Mouse (Mus musculus): ENCODE results near the gene Bank1. TPM values are rescaled to one million over a fixed set of nuclear protein-coding genes. Genes with fewer than 3 reads are reported as not detected.

Bank1 gene
- 1.0 and 1.2 TPM in 2 replicates for polyA plus RNA-seq (2015; fragmentation: Nextera tagmentation; extraction: Ambion mirVana)

GRCm38 (mm10) chr3:136325783-136326182 is at the start of gene Bank1:
Bank1 (minus strand) TSS chr3:136326066.
- Histone ChIP-seq H3K9me3 (ENCODE audit: control insufficient read depth) (no peaks in the 10 kb centered on the region), H3K4me1 (replicated peaks; ENCODE audit: control insufficient read depth, insufficient read depth, low read length) (no peaks in the 10 kb centered on the region), H3K36me3 (ENCODE audit: control insufficient read depth, insufficient read depth) (no peaks in the 10 kb centered on the region), H3K4me2 (replicated peaks; ENCODE audit: low read depth) (no peak within 1 kb of the TSS), H3K27ac (ENCODE audit: low read depth, low read length) (no peak within 1 kb of the TSS), H3K27me3 (replicated peaks; ENCODE audit: control insufficient read depth, insufficient read depth, low read length) (no peaks in the 10 kb centered on the region), H3K9ac (ENCODE audit: low read depth, low read length) (no peak within 1 kb of the TSS), H3K4me3 (ENCODE audit: low read depth, low read length) (no peak within 1 kb of the TSS)
- ATAC-seq: no peak
- TF ChIP-seq CTCF (IDR thresholded peaks at IDR 0.05; ENCODE audit: low read depth): no peak
- WGBS: 84% methylated on average over 5 of the region's 5 CpGs

GRCm38 (mm10) chr3:136369916-136370315 is 44.0 kb upstream of the Bank1 start:
- no peak for ATAC-seq
- Histone ChIP-seq H3K4me2 (replicated peaks; ENCODE audit: low read depth) (no peak overlapping the region), H3K36me3 (ENCODE audit: control insufficient read depth, insufficient read depth) (no peaks in the 10 kb centered on the region), H3K27ac (ENCODE audit: low read depth, low read length) (no peak overlapping the region), H3K9me3 (ENCODE audit: control insufficient read depth) (no peaks in the 10 kb centered on the region), H3K27me3 (replicated peaks; ENCODE audit: control insufficient read depth, insufficient read depth, low read length) (no peaks in the 10 kb centered on the region), H3K4me3 (ENCODE audit: low read depth, low read length) (no peak overlapping the region), H3K9ac (ENCODE audit: low read depth, low read length) (no peak overlapping the region), H3K4me1 (replicated peaks; ENCODE audit: control insufficient read depth, insufficient read depth, low read length) (no peaks in the 10 kb centered on the region)
- no peak for TF ChIP-seq CTCF (IDR thresholded peaks at IDR 0.05; ENCODE audit: low read depth)
- 79% methylated on average over 11 of the region's 11 CpGs for WGBS

DNA sequence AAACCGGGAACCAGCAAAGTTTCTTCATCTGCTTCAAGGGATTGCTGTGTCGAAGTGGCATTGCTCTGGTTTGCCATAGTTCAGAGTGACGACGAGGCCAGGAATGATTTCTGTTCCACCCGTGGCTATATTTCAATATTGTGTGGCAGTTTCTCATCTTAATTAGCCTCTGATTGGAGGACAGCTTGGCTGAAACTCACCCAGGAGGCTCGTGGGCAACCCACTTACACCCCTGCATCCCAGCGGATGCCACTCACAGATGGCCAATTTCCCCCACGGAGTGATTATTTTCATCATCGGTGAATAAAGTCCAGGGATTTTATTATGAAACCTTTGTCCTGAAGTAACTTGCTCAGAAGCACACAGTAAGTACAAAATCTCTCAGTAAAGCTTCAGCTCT is 43.6 kb upstream of the Bank1 start:
- no peak for ATAC-seq
- TF ChIP-seq CTCF (IDR thresholded peaks at IDR 0.05; ENCODE audit: low read depth): no peak
- no peaks in the 10 kb centered on the region for H3K4me1 ChIP-seq (replicated peaks; ENCODE audit: control insufficient read depth, insufficient read depth, low read length)
- no peaks in the 10 kb centered on the region for H3K36me3 ChIP-seq (ENCODE audit: control insufficient read depth, insufficient read depth)
- H3K27ac ChIP-seq (ENCODE audit: low read depth, low read length): no peak overlapping the region
- no peak overlapping the region for H3K4me2 ChIP-seq (replicated peaks; ENCODE audit: low read depth)
- no peaks in the 10 kb centered on the region for H3K27me3 ChIP-seq (replicated peaks; ENCODE audit: control insufficient read depth, insufficient read depth, low read length)
- 83% methylated on average over 9 of the region's 9 CpGs for WGBS
- H3K4me3 ChIP-seq (ENCODE audit: low read depth, low read length): no peak overlapping the region
- H3K9me3 ChIP-seq (ENCODE audit: control insufficient read depth): no peaks in the 10 kb centered on the region
- H3K9ac ChIP-seq (ENCODE audit: low read depth, low read length): no peak overlapping the region

- no peaks in the 10 kb centered on the region for H3K27me3 ChIP-seq (replicated peaks; ENCODE audit: control insufficient read depth, insufficient read depth, low read length)
- H3K9ac ChIP-seq (ENCODE audit: low read depth, low read length): no peak overlapping the region
- no peak overlapping the region for H3K4me2 ChIP-seq (replicated peaks; ENCODE audit: low read depth)
- H3K4me3 ChIP-seq (ENCODE audit: low read depth, low read length): no peak overlapping the region
- no peak overlapping the region for H3K27ac ChIP-seq (ENCODE audit: low read depth, low read length)
- no peaks in the 10 kb centered on the region for H3K9me3 ChIP-seq (ENCODE audit: control insufficient read depth)
- H3K4me1 ChIP-seq (replicated peaks; ENCODE audit: control insufficient read depth, insufficient read depth, low read length): no peaks in the 10 kb centered on the region
- 72% methylated on average over 4 of the region's 4 CpGs for WGBS
- TF ChIP-seq CTCF (IDR thresholded peaks at IDR 0.05; ENCODE audit: low read depth): no peak
- ATAC-seq: no peak
- no peaks in the 10 kb centered on the region for H3K36me3 ChIP-seq (ENCODE audit: control insufficient read depth, insufficient read depth)
These were observed 42.7 kb upstream of the Bank1 start for GRCm38 (mm10) chr3:136368505-136368999.

DNA sequence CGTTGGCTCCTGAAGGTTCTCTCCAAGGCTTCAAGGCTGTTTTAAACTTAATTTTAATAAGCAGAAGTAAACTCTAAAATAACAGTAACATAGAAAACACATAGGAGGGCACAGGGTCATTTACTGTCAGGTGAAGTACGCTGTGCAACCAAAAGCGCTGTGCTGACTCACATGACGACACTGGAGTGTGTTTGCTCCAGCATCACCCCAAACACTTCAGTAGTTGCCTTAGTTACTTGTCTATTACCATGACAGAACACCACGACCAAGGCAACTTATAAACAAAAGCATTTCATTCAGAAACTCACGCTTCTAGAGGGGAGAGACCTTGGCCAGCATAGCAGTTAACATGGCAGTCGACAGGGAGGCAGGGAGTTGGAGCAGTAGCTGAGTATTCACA is 23.8 kb upstream of the Bank1 start:
- TF ChIP-seq CTCF (IDR thresholded peaks at IDR 0.05; ENCODE audit: low read depth): no peak
- WGBS: 73% methylated on average over 7 of the region's 7 CpGs

DNA sequence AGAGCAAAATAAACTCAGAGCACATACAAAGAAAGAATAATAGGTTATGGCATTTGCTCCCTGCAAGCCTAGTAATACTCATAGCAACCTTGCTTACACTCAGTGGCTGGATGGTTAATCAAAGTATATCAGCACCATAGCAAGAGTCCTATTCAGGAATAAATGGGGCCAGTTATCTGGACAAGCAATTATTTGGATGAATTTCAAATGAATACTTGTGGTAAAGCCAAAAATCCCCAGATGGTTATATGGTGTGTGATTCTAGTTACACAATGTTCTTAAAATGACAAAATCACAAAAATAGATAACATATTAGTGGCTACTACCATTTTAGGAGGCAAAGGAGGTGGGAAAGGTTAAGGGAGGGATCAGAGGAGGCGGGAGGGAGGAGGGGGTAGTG is 22.7 kb upstream of the Bank1 start:
- Histone ChIP-seq H3K9me3 (ENCODE audit: control insufficient read depth) (no peaks in the 10 kb centered on the region), H3K36me3 (ENCODE audit: control insufficient read depth, insufficient read depth) (no peaks in the 10 kb centered on the region), H3K27ac (ENCODE audit: low read depth, low read length) (no peak overlapping the region), H3K4me2 (replicated peaks; ENCODE audit: low read depth) (no peak overlapping the region), H3K4me1 (replicated peaks; ENCODE audit: control insufficient read depth, insufficient read depth, low read length) (no peaks in the 10 kb centered on the region), H3K9ac (ENCODE audit: low read depth, low read length) (no peak overlapping the region), H3K4me3 (ENCODE audit: low read depth, low read length) (no peak overlapping the region), H3K27me3 (replicated peaks; ENCODE audit: control insufficient read depth, insufficient read depth, low read length) (no peaks in the 10 kb centered on the region)
- TF ChIP-seq CTCF (IDR thresholded peaks at IDR 0.05; ENCODE audit: low read depth): no peak
- WGBS: 54% methylated on average over 1 of the region's 1 CpGs
- ATAC-seq: no peak

More for the DNA sequence above, 23.8 kb upstream of the Bank1 start:
- Histone ChIP-seq H3K4me2 (replicated peaks; ENCODE audit: low read depth) (no peak overlapping the region), H3K9me3 (ENCODE audit: control insufficient read depth) (no peaks in the 10 kb centered on the region), H3K27ac (ENCODE audit: low read depth, low read length) (no peak overlapping the region), H3K27me3 (replicated peaks; ENCODE audit: control insufficient read depth, insufficient read depth, low read length) (no peaks in the 10 kb centered on the region), H3K4me1 (replicated peaks; ENCODE audit: control insufficient read depth, insufficient read depth, low read length) (no peaks in the 10 kb centered on the region), H3K9ac (ENCODE audit: low read depth, low read length) (no peak overlapping the region), H3K36me3 (ENCODE audit: control insufficient read depth, insufficient read depth) (no peaks in the 10 kb centered on the region), H3K4me3 (ENCODE audit: low read depth, low read length) (no peak overlapping the region)
- no peak for ATAC-seq

DNA sequence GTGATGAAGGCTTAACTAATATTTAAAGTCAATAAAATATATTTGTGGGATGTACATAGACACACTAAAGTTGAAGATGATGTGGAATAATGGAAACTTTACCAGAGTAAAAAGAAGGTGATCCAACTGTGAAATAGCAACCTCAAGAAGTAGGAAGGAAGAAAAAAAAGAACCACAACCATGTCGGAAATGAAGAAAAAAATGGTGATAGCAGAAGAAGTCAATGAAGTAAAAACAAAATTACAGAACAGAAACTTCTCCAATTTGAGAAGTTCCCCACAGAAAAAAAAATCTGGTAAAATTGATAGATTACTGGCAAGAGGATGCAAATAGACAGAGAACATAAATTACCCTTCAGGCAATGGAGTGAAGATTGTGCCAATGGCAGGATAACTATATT is 21.4 kb upstream of the Bank1 start:
- WGBS: 81% methylated on average over 1 of the region's 1 CpGs
- no peak for ATAC-seq
- no peak for TF ChIP-seq CTCF (IDR thresholded peaks at IDR 0.05; ENCODE audit: low read depth)
- H3K27ac ChIP-seq (ENCODE audit: low read depth, low read length): no peak overlapping the region
- H3K36me3 ChIP-seq (ENCODE audit: control insufficient read depth, insufficient read depth): no peaks in the 10 kb centered on the region
- no peaks in the 10 kb centered on the region for H3K27me3 ChIP-seq (replicated peaks; ENCODE audit: control insufficient read depth, insufficient read depth, low read length)
- H3K9me3 ChIP-seq (ENCODE audit: control insufficient read depth): no peaks in the 10 kb centered on the region
- no peak overlapping the region for H3K4me2 ChIP-seq (replicated peaks; ENCODE audit: low read depth)
- H3K4me1 ChIP-seq (replicated peaks; ENCODE audit: control insufficient read depth, insufficient read depth, low read length): no peaks in the 10 kb centered on the region
- no peak overlapping the region for H3K9ac ChIP-seq (ENCODE audit: low read depth, low read length)
- no peak overlapping the region for H3K4me3 ChIP-seq (ENCODE audit: low read depth, low read length)

All from intestine, postnatal 0 days (tissue).